Mouse (Mus musculus) erythroblast, embryonic 14.5 days (primary cell): ENCODE data around the gene Sh2b3. TPM values are rescaled to one million over a fixed set of nuclear protein-coding genes. Genes with fewer than 3 reads are reported as not detected.
"Not testable (repeated sequence)": the region's sequence is repeated elsewhere in the genome, so short reads cannot be mapped to it uniquely, and the experiment has no call there.

Source experiments
- H3K27me3 ChIP-seq: 2 replicates; pipeline ENCODE4 v1.6.1; 2012; ENCODE audit warnings: inconsistent platforms; ENCODE audit not compliant: control insufficient read depth
- H3K36me3 ChIP-seq: 2 replicates; pipeline ENCODE4 v1.6.1; 2012; ENCODE audit warnings: mild to moderate bottlenecking, inconsistent platforms; ENCODE audit not compliant: control insufficient read depth
- H3K4me1 ChIP-seq: 2 replicates; pipeline ENCODE4 v1.6.1; 2012; ENCODE audit warnings: inconsistent platforms; ENCODE audit not compliant: control insufficient read depth
- H3K4me3 ChIP-seq: replicated peaks from 2 replicates; pipeline ENCODE3; 2012; ENCODE audit warnings: moderate library complexity, mild to moderate bottlenecking, inconsistent platforms
- H3K9me3 ChIP-seq: 2 replicates; pipeline ENCODE4 v1.6.1; 2012; ENCODE audit warnings: low read length, inconsistent platforms, mixed read lengths; ENCODE audit not compliant: control insufficient read depth
- GATA1 ChIP-seq: IDR thresholded peaks from 2 replicates; pipeline ENCODE4 v1.6.1; 2012; ENCODE audit warnings: low read length, inconsistent platforms, mixed read lengths
- TAL1 ChIP-seq: IDR thresholded peaks from 3 replicates; pipeline ENCODE4 v1.6.1; 2012; ENCODE audit warnings: low read length, inconsistent platforms, mixed read lengths
- polyA plus RNA-seq: library from polyadenylated mRNA; stranded (reverse); fragments of >175 nt; gene quantifications from 2 replicates; pipeline ENCODE4 v1.2.3, GENCODE M21; 2012

Gene Sh2b3
- polyA plus RNA-seq, 1 experiment: 2.0 TPM

GRCm38 (mm10) chr5:121848035-121848519, 10.6 kb upstream of the Sh2b3 start:
- Histone ChIP-seq H3K27me3 (peaks cover 42% of the 10 kb centered on the region), H3K4me1 (peaks cover 35% of the 10 kb centered on the region), H3K36me3 (peaks cover 16% of the 10 kb centered on the region), H3K9me3 (no peaks in the 10 kb centered on the region), H3K4me3 (peak overlapping the region; percentile 86)
- TF ChIP-seq GATA1 (no peak), TAL1 (no peak)

GRCm38 (mm10) chr5:121847269-121847668, 9.8 kb upstream of the Sh2b3 start:
- H3K27me3 ChIP-seq: peaks cover 50% of the 10 kb centered on the region
- not testable (repeated sequence) for H3K9me3 ChIP-seq, H3K4me3 ChIP-seq, H3K36me3 ChIP-seq
- peaks cover 43% of the 10 kb centered on the region for H3K4me1 ChIP-seq

DNA sequence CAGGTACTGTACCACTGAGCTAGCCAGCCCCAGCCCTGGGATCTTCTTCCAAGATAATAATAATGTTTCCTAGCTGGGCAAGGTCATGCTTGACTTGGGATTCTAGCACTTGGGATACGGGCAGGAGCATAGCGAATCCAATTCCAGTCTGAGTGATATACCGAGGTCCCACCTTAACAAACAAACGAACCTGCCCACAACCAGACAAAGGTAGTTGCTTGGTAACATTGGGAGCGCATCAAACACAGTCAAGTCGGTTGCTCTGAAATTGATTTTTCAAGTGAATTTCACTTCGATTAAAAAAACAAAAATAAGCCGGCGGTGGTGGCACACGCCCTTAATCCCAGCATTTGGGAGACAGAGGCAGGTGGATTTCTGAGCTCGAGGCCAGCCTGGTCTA, 8.9 kb upstream of the Sh2b3 start:
- Histone ChIP-seq H3K27me3 (peaks cover 55% of the 10 kb centered on the region), H3K36me3 (no peaks in the 10 kb centered on the region; the same call in 1 of the 2 replicates), H3K9me3 (no peaks in the 10 kb centered on the region), H3K4me1 (peaks cover 49% of the 10 kb centered on the region), H3K4me3 (no peak overlapping the region)
- TF ChIP-seq GATA1 (no peak), TAL1 (no peak)

- H3K36me3 ChIP-seq: no peaks in the 10 kb centered on the region
- H3K4me3 ChIP-seq: no peak overlapping the region
- H3K4me1 ChIP-seq: peaks cover 44% of the 10 kb centered on the region
- no peaks in the 10 kb centered on the region for H3K9me3 ChIP-seq
- H3K27me3 ChIP-seq: peaks cover 55% of the 10 kb centered on the region
- TF ChIP-seq TAL1 (no peak), GATA1 (no peak)
These were observed 7.9 kb upstream of the Sh2b3 start for GRCm38 (mm10) chr5:121845361-121845760.

DNA sequence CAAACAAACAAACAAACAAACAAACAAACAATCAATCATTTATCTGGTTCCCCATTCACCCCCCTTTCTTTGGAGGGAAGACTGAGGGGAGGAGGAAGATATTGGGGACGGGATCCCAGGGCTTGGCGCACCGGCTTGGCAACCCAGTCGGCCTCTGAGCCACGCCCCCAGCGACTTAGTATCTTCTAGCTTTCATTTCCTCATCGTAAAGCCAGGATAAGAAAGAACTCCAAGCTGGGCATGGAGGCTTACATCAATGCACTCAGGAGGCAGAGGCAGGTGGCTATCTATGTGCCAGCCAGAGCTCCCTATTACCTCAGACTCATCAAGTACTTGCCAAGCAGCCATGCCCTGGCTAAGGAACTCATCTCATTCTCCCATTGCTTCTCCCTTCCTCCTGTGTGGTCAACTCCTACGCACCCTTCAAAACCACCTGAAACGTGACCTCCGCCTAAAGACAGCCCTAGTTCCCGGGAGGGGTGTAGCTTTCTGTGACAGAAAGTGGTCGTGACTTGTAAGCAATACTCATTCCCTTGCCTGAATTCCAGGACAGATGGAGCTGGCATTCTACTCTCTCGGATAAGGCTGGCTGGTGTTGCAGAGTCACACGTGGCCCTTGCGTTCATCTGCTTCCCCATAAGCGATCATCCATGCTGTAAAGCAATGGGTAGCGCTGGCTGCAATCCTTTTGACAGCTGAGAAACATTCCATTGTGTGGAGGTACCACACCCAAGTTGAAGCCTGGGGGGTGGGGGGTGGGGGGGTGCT, 5.9 kb upstream of the Sh2b3 start:
- Histone ChIP-seq H3K36me3 (no peaks in the 10 kb centered on the region), H3K27me3 (peaks cover 67% of the 10 kb centered on the region), H3K4me3 (peak overlapping the region; percentile 64), H3K4me1 (peaks cover 40% of the 10 kb centered on the region), H3K9me3 (no peaks in the 10 kb centered on the region)
- no peak for TF ChIP-seq GATA1
- no peak for TF ChIP-seq TAL1

DNA sequence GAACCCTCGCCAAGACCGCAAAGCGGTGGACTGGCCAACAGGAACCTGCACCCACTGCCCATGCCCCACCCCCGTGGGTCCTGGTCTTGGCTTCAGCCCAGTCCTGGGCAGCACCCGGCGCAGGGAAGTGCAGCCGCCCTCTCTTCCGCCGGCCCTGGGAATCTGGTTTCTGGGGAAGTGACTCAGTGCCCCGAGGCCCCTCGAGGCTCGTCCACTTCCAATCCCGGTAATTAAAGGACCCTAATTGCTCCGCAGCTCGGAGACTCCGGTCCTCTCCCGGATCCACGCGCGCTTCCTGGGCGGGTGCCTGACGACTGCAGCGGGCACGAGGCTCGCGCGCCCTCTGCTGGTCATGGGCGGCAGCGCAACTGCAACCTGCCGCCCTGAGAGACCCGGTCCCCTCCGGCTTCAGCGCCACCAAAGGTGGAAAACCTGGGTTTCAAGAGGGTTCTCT, 5.2 kb upstream of the Sh2b3 start:
- TF ChIP-seq GATA1 (no peak), TAL1 (no peak)
- H3K9me3 ChIP-seq: no peaks in the 10 kb centered on the region
- H3K4me3 ChIP-seq: peak overlapping the region; percentile 64
- no peaks in the 10 kb centered on the region for H3K36me3 ChIP-seq
- H3K4me1 ChIP-seq: peaks cover 40% of the 10 kb centered on the region
- peaks cover 67% of the 10 kb centered on the region for H3K27me3 ChIP-seq

- no peaks in the 10 kb centered on the region for H3K9me3 ChIP-seq
- peaks cover 44% of the 10 kb centered on the region for H3K4me1 ChIP-seq
- no peak overlapping the region for H3K4me3 ChIP-seq
- no peak for TF ChIP-seq TAL1
- H3K27me3 ChIP-seq: peaks cover 71% of the 10 kb centered on the region
- H3K36me3 ChIP-seq: no peaks in the 10 kb centered on the region
These were observed 4.5 kb upstream of the Sh2b3 start for GRCm38 (mm10) chr5:121841973-121842372.

GRCm38 (mm10) chr5:121841516-121841915, 4.1 kb upstream of the Sh2b3 start:
- H3K36me3 ChIP-seq: no peaks in the 10 kb centered on the region
- no peak overlapping the region for H3K4me3 ChIP-seq
- no peaks in the 10 kb centered on the region for H3K9me3 ChIP-seq
- H3K27me3 ChIP-seq: peaks cover 68% of the 10 kb centered on the region
- TF ChIP-seq TAL1 (no peak), GATA1 (no peak)
- peaks cover 49% of the 10 kb centered on the region for H3K4me1 ChIP-seq

- H3K9me3 ChIP-seq: no peaks in the 10 kb centered on the region
- peaks cover 73% of the 10 kb centered on the region for H3K4me1 ChIP-seq
- TF ChIP-seq GATA1 (no peak), TAL1 (no peak)
- peaks cover 46% of the 10 kb centered on the region for H3K27me3 ChIP-seq
- H3K36me3 ChIP-seq: peaks cover 2% of the 10 kb centered on the region
- peak overlapping the region; percentile 61 for H3K4me3 ChIP-seq
These were observed 1.7 kb upstream of the Sh2b3 start for GRCm38 (mm10) chr5:121839128-121839473.
